Mouse (Mus musculus) erythroblast, embryonic 14.5 days (primary cell): ENCODE data around the gene Gm28374. TPM values are rescaled to one million over a fixed set of nuclear protein-coding genes. Genes with fewer than 3 reads are reported as not detected.
A peak's percentile ranks its signal among the peaks of the same experiment; 100 is the strongest.
"Not testable (repeated sequence)": the region's sequence is repeated elsewhere in the genome, so short reads cannot be mapped to it uniquely, and the experiment has no call there.

Experiments used
- H3K27me3 ChIP-seq: 2 replicates; pipeline ENCODE4 v1.6.1; 2012; ENCODE audit warnings: inconsistent platforms; ENCODE audit not compliant: control insufficient read depth
- H3K36me3 ChIP-seq: 2 replicates; pipeline ENCODE4 v1.6.1; 2012; ENCODE audit warnings: mild to moderate bottlenecking, inconsistent platforms; ENCODE audit not compliant: control insufficient read depth
- H3K4me1 ChIP-seq: 2 replicates; pipeline ENCODE4 v1.6.1; 2012; ENCODE audit warnings: inconsistent platforms; ENCODE audit not compliant: control insufficient read depth
- H3K4me3 ChIP-seq: replicated peaks from 2 replicates; pipeline ENCODE3; 2012; ENCODE audit warnings: moderate library complexity, mild to moderate bottlenecking, inconsistent platforms
- H3K9me3 ChIP-seq: 2 replicates; pipeline ENCODE4 v1.6.1; 2012; ENCODE audit warnings: low read length, inconsistent platforms, mixed read lengths; ENCODE audit not compliant: control insufficient read depth
- GATA1 ChIP-seq: IDR thresholded peaks from 2 replicates; pipeline ENCODE4 v1.6.1; 2012; ENCODE audit warnings: low read length, inconsistent platforms, mixed read lengths
- TAL1 ChIP-seq: IDR thresholded peaks from 3 replicates; pipeline ENCODE4 v1.6.1; 2012; ENCODE audit warnings: low read length, inconsistent platforms, mixed read lengths
- polyA plus RNA-seq: library from polyadenylated mRNA; stranded (reverse); fragments of >175 nt; gene quantifications from 2 replicates; pipeline ENCODE4 v1.2.3, GENCODE M21; 2012

Gene Gm28374
- polyA plus RNA-seq: 0.06 TPM in 1 of 2 replicates, not detected in the other

- no peaks in the 10 kb centered on the region for H3K27me3 ChIP-seq
- H3K36me3 ChIP-seq: peaks cover 57% of the 10 kb centered on the region
- H3K9me3 ChIP-seq: no peaks in the 10 kb centered on the region
- no peak within 1 kb of the TSS for H3K4me3 ChIP-seq
- TF ChIP-seq GATA1 (no peak), TAL1 (no peak)
- peaks cover 39% of the 10 kb centered on the region for H3K4me1 ChIP-seq
Observed at GRCm38 (mm10) chr19:6082156-6082555, at the start of gene Gm28374. Gm28374 (minus strand) TSS chr19:6082256.

- H3K4me1 ChIP-seq: peaks cover 87% of the 10 kb centered on the region
- H3K4me3 ChIP-seq: peak overlapping the region; percentile 49
- H3K27me3 ChIP-seq: not testable (repeated sequence)
Observed at GRCm38 (mm10) chr19:6130414-6131128, 48.5 kb upstream of the Gm28374 start.

GRCm38 (mm10) chr19:6127760-6128341, 45.8 kb upstream of the Gm28374 start, which contains the start of gene Snx15:
Snx15 (minus strand) TSS chr19:6128304.
- no peaks in the 10 kb centered on the region for H3K27me3 ChIP-seq
- peaks cover 33% of the 10 kb centered on the region for H3K36me3 ChIP-seq
- peaks cover 72% of the 10 kb centered on the region for H3K4me1 ChIP-seq
- no peaks in the 10 kb centered on the region for H3K9me3 ChIP-seq
- H3K4me3 ChIP-seq: peak within 1 kb of the TSS; percentile 68
- TF ChIP-seq TAL1 (no peak), GATA1 (no peak)

More at GRCm38 (mm10) chr19:6130414-6131128, 48.5 kb upstream of the Gm28374 start:
- H3K36me3 ChIP-seq: peaks cover 42% of the 10 kb centered on the region
- H3K9me3 ChIP-seq: not testable (repeated sequence)

- TF ChIP-seq TAL1: no peak
- no peak for TF ChIP-seq GATA1
- Histone ChIP-seq H3K27me3 (no peaks in the 10 kb centered on the region), H3K4me3 (peak overlapping the region; percentile 68), H3K4me1 (peaks cover 65% of the 10 kb centered on the region), H3K36me3 (peaks cover 40% of the 10 kb centered on the region), H3K9me3 (no peaks in the 10 kb centered on the region)
Observed at GRCm38 (mm10) chr19:6126789-6127580, 44.9 kb upstream of the Gm28374 start.

DNA sequence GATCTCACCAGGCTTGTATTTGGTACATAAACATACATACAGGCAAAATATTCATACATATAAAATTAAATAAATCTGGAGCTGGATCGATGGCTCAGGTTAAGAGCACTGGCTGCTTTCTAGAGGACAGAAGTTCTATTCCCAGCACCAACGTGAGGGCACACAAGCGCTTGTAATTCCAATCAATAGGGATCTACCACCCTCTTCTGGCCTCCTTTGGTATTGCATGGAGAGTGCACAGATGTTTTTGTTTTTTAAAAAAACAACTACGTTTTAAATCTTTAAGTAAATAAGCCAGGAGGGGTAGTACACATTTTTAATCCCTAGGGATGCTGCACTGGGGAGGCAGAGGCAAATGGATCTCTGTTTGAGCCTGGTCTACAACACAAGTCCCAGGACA, 44.2 kb upstream of the Gm28374 start:
- TF ChIP-seq TAL1 (no peak), GATA1 (no peak)
- no peaks in the 10 kb centered on the region for H3K9me3 ChIP-seq
- peaks cover 62% of the 10 kb centered on the region for H3K4me1 ChIP-seq
- peaks cover 44% of the 10 kb centered on the region for H3K36me3 ChIP-seq
- H3K27me3 ChIP-seq: no peaks in the 10 kb centered on the region
- peak overlapping the region; percentile 68 for H3K4me3 ChIP-seq

DNA sequence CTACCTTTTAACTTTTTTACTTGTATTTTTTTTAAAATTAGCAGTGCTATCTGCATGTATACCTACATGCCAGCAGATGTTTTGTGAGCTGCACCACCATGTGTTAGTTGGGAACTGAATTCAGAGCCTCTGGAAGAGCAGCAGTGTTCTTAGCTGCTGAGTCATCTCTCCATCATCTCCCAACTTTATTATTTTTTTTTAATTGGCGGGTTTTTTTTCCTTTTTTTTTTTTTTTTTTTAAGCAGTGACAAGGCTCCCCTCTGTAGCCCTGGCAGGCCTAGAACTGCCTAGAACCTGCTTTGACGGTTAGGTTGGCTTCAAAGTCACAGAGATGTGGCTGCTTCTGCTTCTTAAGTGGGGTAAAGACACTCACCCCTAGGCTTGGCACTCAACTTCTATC, 42.8 kb upstream of the Gm28374 start:
- no peaks in the 10 kb centered on the region for H3K9me3 ChIP-seq
- TF ChIP-seq GATA1 (no peak), TAL1 (no peak)
- peaks cover 55% of the 10 kb centered on the region for H3K36me3 ChIP-seq
- H3K4me1 ChIP-seq: peaks cover 52% of the 10 kb centered on the region
- H3K4me3 ChIP-seq: no peak overlapping the region
- H3K27me3 ChIP-seq: no peaks in the 10 kb centered on the region

GRCm38 (mm10) chr19:6123330-6123729, 41.3 kb upstream of the Gm28374 start:
- TF ChIP-seq GATA1 (no peak), TAL1 (no peak)
- Histone ChIP-seq H3K4me1 (peaks cover 51% of the 10 kb centered on the region), H3K36me3 (peaks cover 69% of the 10 kb centered on the region), H3K27me3 (no peaks in the 10 kb centered on the region), H3K9me3 (no peaks in the 10 kb centered on the region), H3K4me3 (no peak overlapping the region)

- TF ChIP-seq TAL1 (no peak), GATA1 (no peak)
- H3K9me3 ChIP-seq: no peaks in the 10 kb centered on the region
- peaks cover 71% of the 10 kb centered on the region for H3K36me3 ChIP-seq
- H3K4me1 ChIP-seq: peaks cover 57% of the 10 kb centered on the region
- H3K27me3 ChIP-seq: no peaks in the 10 kb centered on the region
- H3K4me3 ChIP-seq: peak overlapping the region; percentile 27
Observed at GRCm38 (mm10) chr19:6121761-6122160, 39.7 kb upstream of the Gm28374 start.

- no peaks in the 10 kb centered on the region for H3K9me3 ChIP-seq
- H3K27me3 ChIP-seq: no peaks in the 10 kb centered on the region
- H3K36me3 ChIP-seq: peaks cover 82% of the 10 kb centered on the region
- peaks cover 52% of the 10 kb centered on the region for H3K4me1 ChIP-seq
- TF ChIP-seq TAL1 (no peak), GATA1 (no peak)
- H3K4me3 ChIP-seq: peak overlapping the region; percentile 84
Observed at GRCm38 (mm10) chr19:6118677-6119185, 36.7 kb upstream of the Gm28374 start.
